ENCODE assay signal across 20 mouse cellular contexts in genomic region chr1:90896281-90896680, GRCm38 (mm10). TPM values are rescaled to one million over a fixed set of nuclear protein-coding genes. Genes with fewer than 3 reads are reported as not detected.
DNase-seq lines count a peak whose midpoint lies in the region; ATAC-seq lines count a peak whose summit lies in the region.
"Had no signal": no experiment of that assay in that cellular context is flagged by ENCODE, and none has a peak within 500 bp of the region (broad histone marks: within the 10 kb centered on the region; RNA-seq: fewer than 3 reads in every experiment).

No protein-coding gene starts in this region.

- H3K4me3 ChIP-seq in forebrain, embryonic 11.5 days (ENCODE audit: low read depth, low read length) = no peak overlapping the region
- no peak overlapping the region for H3K4me3 ChIP-seq in forebrain, embryonic 16.5 days (replicated peaks; ENCODE audit: low read length)
- H3K4me3 ChIP-seq in hindbrain, embryonic 15.5 days = no peak overlapping the region
- H3K4me3 ChIP-seq in hindbrain, embryonic 12.5 days = no peak overlapping the region
- no peak overlapping the region for H3K4me3 ChIP-seq in intestine, embryonic 16.5 days (ENCODE audit: low read length)
- H3K4me3 ChIP-seq: forebrain, embryonic 13.5 days; heart, embryonic 13.5 days; liver, embryonic 12.5 days; midbrain, embryonic 10.5 days had no signal

- 87% methylated on average over 4 of the region's 4 CpGs for WGBS in forebrain, embryonic 11.5 days
- 90% methylated on average over 4 of the region's 4 CpGs for WGBS in forebrain, embryonic 16.5 days
- 79% methylated on average over 4 of the region's 4 CpGs for WGBS in hindbrain, embryonic 15.5 days
- 89% methylated on average over 4 of the region's 4 CpGs for WGBS in hindbrain, embryonic 12.5 days
- WGBS in intestine, embryonic 16.5 days = 92% methylated on average over 4 of the region's 4 CpGs

- no peak overlapping the region for H3K27ac ChIP-seq in forebrain, embryonic 11.5 days (ENCODE audit: low read depth, low read length)
- H3K27ac ChIP-seq in forebrain, embryonic 16.5 days (ENCODE audit: low read length) = no peak overlapping the region
- peak overlapping the region; percentile 53; the same call in 1 of the 2 replicates for H3K27ac ChIP-seq in hindbrain, embryonic 15.5 days (replicated peaks)
- no peak overlapping the region for H3K27ac ChIP-seq in hindbrain, embryonic 12.5 days
- H3K27ac ChIP-seq in intestine, embryonic 16.5 days (ENCODE audit: low read length) = peak overlapping the region; percentile 68
- H3K27ac ChIP-seq: liver, embryonic 12.5 days; midbrain, embryonic 10.5 days had no signal

- H3K4me2 ChIP-seq in forebrain, embryonic 11.5 days (ENCODE audit: low read depth, low read length, severe bottlenecking) = no peak overlapping the region
- H3K4me2 ChIP-seq in forebrain, embryonic 16.5 days (ENCODE audit: low read length) = no peak overlapping the region
- H3K4me2 ChIP-seq in hindbrain, embryonic 15.5 days = no peak overlapping the region
- no peak overlapping the region for H3K4me2 ChIP-seq in hindbrain, embryonic 12.5 days (replicated peaks)
- no peak overlapping the region for H3K4me2 ChIP-seq in intestine, embryonic 16.5 days (ENCODE audit: low read depth, low read length)
- H3K4me2 ChIP-seq: forebrain, embryonic 13.5 days; heart, embryonic 13.5 days; hindbrain, embryonic 14.5 days; liver, embryonic 12.5 days had no signal

- no peaks in the 10 kb centered on the region for H3K36me3 ChIP-seq in forebrain, embryonic 11.5 days (ENCODE audit: control insufficient read depth, insufficient read depth, low read length)
- no peaks in the 10 kb centered on the region for H3K36me3 ChIP-seq in forebrain, embryonic 16.5 days (ENCODE audit: control insufficient read depth, insufficient read depth)
- no peaks in the 10 kb centered on the region for H3K36me3 ChIP-seq in hindbrain, embryonic 15.5 days
- no peaks in the 10 kb centered on the region for H3K36me3 ChIP-seq in hindbrain, embryonic 12.5 days
- H3K36me3 ChIP-seq in intestine, embryonic 16.5 days (ENCODE audit: control insufficient read depth, insufficient read depth, low read length) = no peaks in the 10 kb centered on the region
- H3K36me3 ChIP-seq: heart, embryonic 13.5 days; liver, embryonic 12.5 days; midbrain, embryonic 10.5 days had no signal

- DNase-seq in forebrain, embryonic 11.5 days (ENCODE audit: low spot score) = peak; percentile 26
- peak; percentile 71 for DNase-seq in 3T3-L1 (ENCODE audit: low read depth, low spot score)
- DNase-seq in ovary, postnatal 36 days (ENCODE audit: low spot score) = no peak
- DNase-seq: thymus, postnatal 14 days had no signal

- no peaks in the 10 kb centered on the region for H3K9me3 ChIP-seq in forebrain, embryonic 11.5 days (ENCODE audit: control insufficient read depth, low read length)
- no peaks in the 10 kb centered on the region for H3K9me3 ChIP-seq in forebrain, embryonic 16.5 days (ENCODE audit: control insufficient read depth, low read length)
- no peaks in the 10 kb centered on the region for H3K9me3 ChIP-seq in hindbrain, embryonic 15.5 days
- 0 out of 2 replicates have a peak, but pooled peaks cover 1% of the 10 kb centered on the region for H3K9me3 ChIP-seq in hindbrain, embryonic 12.5 days (replicated peaks)
- no peaks in the 10 kb centered on the region for H3K9me3 ChIP-seq in intestine, embryonic 16.5 days (ENCODE audit: control insufficient read depth, low read length)
- H3K9me3 ChIP-seq: forebrain, embryonic 13.5 days; liver, embryonic 12.5 days had no signal

- no peaks in the 10 kb centered on the region for H3K27me3 ChIP-seq in forebrain, embryonic 11.5 days (ENCODE audit: control insufficient read depth, insufficient read depth, low read length)
- no peaks in the 10 kb centered on the region for H3K27me3 ChIP-seq in forebrain, embryonic 16.5 days (replicated peaks; ENCODE audit: control insufficient read depth, insufficient read depth, low read length)
- no peaks in the 10 kb centered on the region for H3K27me3 ChIP-seq in hindbrain, embryonic 15.5 days
- H3K27me3 ChIP-seq in hindbrain, embryonic 12.5 days = no peaks in the 10 kb centered on the region
- H3K27me3 ChIP-seq in intestine, embryonic 16.5 days (replicated peaks; ENCODE audit: control insufficient read depth, insufficient read depth, low read length) = no peaks in the 10 kb centered on the region
- H3K27me3 ChIP-seq: forebrain, embryonic 13.5 days; heart, embryonic 13.5 days; liver, embryonic 12.5 days had no signal

- ATAC-seq in forebrain, embryonic 11.5 days (replicated peaks; ENCODE audit: low FRiP score) = no peak
- ATAC-seq in forebrain, embryonic 16.5 days = no peak
- ATAC-seq in hindbrain, embryonic 15.5 days (ENCODE audit: low FRiP score, low read depth) = no peak
- no peak for ATAC-seq in hindbrain, embryonic 12.5 days (ENCODE audit: low FRiP score)
- ATAC-seq in intestine, embryonic 16.5 days = no peak
- ATAC-seq in monocyte, adult 5-6 weeks (replicated peaks; ENCODE audit: insufficient number of reproducible peaks, low FRiP score, low TSS enrichment, poor library complexity, severe bottlenecking) = no peak
- ATAC-seq: forebrain, embryonic 13.5 days; liver, embryonic 12.5 days had no signal

- no peak overlapping the region for H3K9ac ChIP-seq in forebrain, embryonic 11.5 days (ENCODE audit: low read length)
- no peak overlapping the region for H3K9ac ChIP-seq in forebrain, embryonic 16.5 days (replicated peaks; ENCODE audit: low read depth, low read length)
- no peak overlapping the region for H3K9ac ChIP-seq in hindbrain, embryonic 15.5 days
- H3K9ac ChIP-seq in hindbrain, embryonic 12.5 days = no peak overlapping the region
- H3K9ac ChIP-seq in intestine, embryonic 16.5 days (ENCODE audit: low read depth, low read length) = no peak overlapping the region
- H3K9ac ChIP-seq: forebrain, embryonic 13.5 days; heart, embryonic 13.5 days; hindbrain, embryonic 14.5 days; liver, embryonic 12.5 days had no signal

- H3K4me1 ChIP-seq in forebrain, embryonic 11.5 days (replicated peaks; ENCODE audit: control insufficient read depth, insufficient read depth, low read length) = 0 out of 2 replicates have a peak, but pooled peaks cover 2% of the 10 kb centered on the region
- no peaks in the 10 kb centered on the region for H3K4me1 ChIP-seq in forebrain, embryonic 16.5 days (replicated peaks; ENCODE audit: control insufficient read depth, insufficient read depth, low read length)
- peaks cover 6% of the 10 kb centered on the region for H3K4me1 ChIP-seq in hindbrain, embryonic 15.5 days (replicated peaks)
- H3K4me1 ChIP-seq in hindbrain, embryonic 12.5 days = peaks cover 4% of the 10 kb centered on the region
- H3K4me1 ChIP-seq in intestine, embryonic 16.5 days (ENCODE audit: control insufficient read depth, insufficient read depth, low read length) = peaks cover 8% of the 10 kb centered on the region; the same call in 1 of the 2 replicates
- H3K4me1 ChIP-seq: forebrain, embryonic 13.5 days; liver, embryonic 12.5 days had no signal

RNA-seq across cellular contexts. Expression of gene Mlph, which starts 18.6 kb away (rescaled TPM):
- 0.13 and 0.23 TPM in 2 replicates for polyA plus RNA-seq in forebrain, embryonic 11.5 days (2014; fragmentation: Nextera tagmentation; extraction: Ambion mirVana)
- 0.19 and 0.58 TPM in 2 replicates for polyA plus RNA-seq in forebrain, embryonic 16.5 days (2015; fragmentation: Nextera tagmentation; extraction: Ambion mirVana)
- polyA plus RNA-seq in hindbrain, embryonic 15.5 days (2015; fragmentation: Nextera tagmentation; extraction: Ambion mirVana) = 0.29 and 0.35 TPM in 2 replicates
- polyA plus RNA-seq in hindbrain, embryonic 12.5 days (2016; fragmentation: Nextera tagmentation; extraction: Ambion mirVana) = 0.09 and 0.22 TPM in 2 replicates
- 3.2 and 3.3 TPM in 2 replicates for polyA plus RNA-seq in intestine, embryonic 16.5 days (2015; fragmentation: Nextera tagmentation; extraction: Ambion mirVana)
- total RNA-seq in monocyte, adult 5-6 weeks (2017) = not detected in 3 replicates
- total RNA-seq: neutrophil, adult 5-6 weeks had no signal
- polyA plus RNA-seq: liver, embryonic 12.5 days had no signal

RNA-seq across cellular contexts. Expression of gene Col6a3, which starts 52.5 kb away (rescaled TPM):
- polyA plus RNA-seq in forebrain, embryonic 11.5 days (2014; fragmentation: Nextera tagmentation; extraction: Ambion mirVana) = 6.3 and 7.6 TPM in 2 replicates
- polyA plus RNA-seq in forebrain, embryonic 16.5 days (2015; fragmentation: Nextera tagmentation; extraction: Ambion mirVana) = 5.0 and 10.5 TPM in 2 replicates
- polyA plus RNA-seq in hindbrain, embryonic 15.5 days (2015; fragmentation: Nextera tagmentation; extraction: Ambion mirVana) = 8.3 and 9.6 TPM in 2 replicates
- 22.6 and 32.1 TPM in 2 replicates for polyA plus RNA-seq in hindbrain, embryonic 12.5 days (2016; fragmentation: Nextera tagmentation; extraction: Ambion mirVana)
- polyA plus RNA-seq in intestine, embryonic 16.5 days (2015; fragmentation: Nextera tagmentation; extraction: Ambion mirVana) = 61.9 and 70.6 TPM in 2 replicates
- total RNA-seq in monocyte, adult 5-6 weeks (2017) = not detected in 3 replicates
- total RNA-seq: common myeloid progenitor, adult 5-6 weeks; neutrophil, adult 5-6 weeks had no signal

RNA-seq across cellular contexts. Expression of gene Prlh, which starts 56.6 kb away (rescaled TPM):
- not detected in 2 replicates for polyA plus RNA-seq in forebrain, embryonic 11.5 days (2014; fragmentation: Nextera tagmentation; extraction: Ambion mirVana)
- not detected in 2 replicates for polyA plus RNA-seq in forebrain, embryonic 16.5 days (2015; fragmentation: Nextera tagmentation; extraction: Ambion mirVana)
- not detected in 2 replicates for polyA plus RNA-seq in hindbrain, embryonic 15.5 days (2015; fragmentation: Nextera tagmentation; extraction: Ambion mirVana)
- not detected in 2 replicates for polyA plus RNA-seq in hindbrain, embryonic 12.5 days (2016; fragmentation: Nextera tagmentation; extraction: Ambion mirVana)
- not detected in 2 replicates for polyA plus RNA-seq in intestine, embryonic 16.5 days (2015; fragmentation: Nextera tagmentation; extraction: Ambion mirVana)
- not detected in 3 replicates for total RNA-seq in monocyte, adult 5-6 weeks (2017)
- total RNA-seq: common myeloid progenitor, adult 5-6 weeks; gastrocnemius, adult 8-10 months; left cerebral cortex, adult 8-10 months; neutrophil, adult 5-6 weeks had no signal
- polyA plus RNA-seq: forebrain, embryonic 13.5 days; heart, embryonic 13.5 days; hindbrain, embryonic 14.5 days; kidney, embryonic 14.5 days; liver, embryonic 12.5 days; midbrain, embryonic 10.5 days; stomach, embryonic 14.5 days had no signal

Comparison
In these comparisons a context has a peak if more than half of its experiments do, and no peak if none do; other contexts are left out.
1. H3K27ac ChIP-seq: peak in hindbrain, embryonic 15.5 days (single experiment) and intestine, embryonic 16.5 days (single experiment); none in forebrain, embryonic 11.5 days (single experiment), forebrain, embryonic 16.5 days (single experiment) and hindbrain, embryonic 12.5 days (single experiment).